Mouse (Mus musculus) gastrocnemius, postnatal 36 days (tissue): Measurements from ENCODE around the gene Dynlt1c. TPM values are rescaled to one million over a fixed set of nuclear protein-coding genes. Genes with fewer than 3 reads are reported as not detected.
A peak's percentile ranks its signal among the peaks of the same experiment; 100 is the strongest.
"Not testable (repeated sequence)": the region's sequence is repeated elsewhere in the genome, so short reads cannot be mapped to it uniquely, and the experiment has no call there.

Experiments used
- DNase-seq, 2 experiments: peaks; one replicate each; pipeline ENCODE4 v3.0.0; 2022
- intact Hi-C: fragments of 180-260 bp; cut with DNase I; formaldehyde crosslinking; loops from one replicate; pipeline ENCODE4 v1.15.1; 2025
- total RNA-seq, 2 experiments: library from RNA; stranded (reverse); gene quantifications; 2 replicates each; pipeline ENCODE4 v1.2.3; 2021

Gene Dynlt1c
- total RNA-seq, 2 experiments from 2014 or later, result 1.6 to 2.7 TPM

DNA sequence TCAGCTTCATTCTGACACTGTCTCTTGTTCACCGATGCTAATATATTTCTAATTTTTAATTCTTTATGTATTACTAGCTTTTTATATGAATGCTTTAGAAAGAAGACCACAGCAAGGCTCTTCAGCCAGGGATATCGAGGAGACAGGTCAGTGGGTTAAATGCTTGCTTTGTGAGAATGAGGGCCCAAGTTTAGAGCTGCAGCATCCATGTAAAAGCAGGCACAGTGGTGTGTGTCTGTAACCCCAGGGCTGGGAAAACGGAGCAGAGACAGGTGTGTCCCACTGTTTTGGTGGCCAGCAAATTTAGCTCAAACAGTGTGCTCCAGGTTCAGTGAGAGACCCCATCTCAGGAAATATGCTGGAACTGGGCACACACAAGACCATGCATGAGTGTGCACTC lies 46.0 kb downstream of the Dynlt1c start:
- DNase-seq, result not testable (repeated sequence)

DNA sequence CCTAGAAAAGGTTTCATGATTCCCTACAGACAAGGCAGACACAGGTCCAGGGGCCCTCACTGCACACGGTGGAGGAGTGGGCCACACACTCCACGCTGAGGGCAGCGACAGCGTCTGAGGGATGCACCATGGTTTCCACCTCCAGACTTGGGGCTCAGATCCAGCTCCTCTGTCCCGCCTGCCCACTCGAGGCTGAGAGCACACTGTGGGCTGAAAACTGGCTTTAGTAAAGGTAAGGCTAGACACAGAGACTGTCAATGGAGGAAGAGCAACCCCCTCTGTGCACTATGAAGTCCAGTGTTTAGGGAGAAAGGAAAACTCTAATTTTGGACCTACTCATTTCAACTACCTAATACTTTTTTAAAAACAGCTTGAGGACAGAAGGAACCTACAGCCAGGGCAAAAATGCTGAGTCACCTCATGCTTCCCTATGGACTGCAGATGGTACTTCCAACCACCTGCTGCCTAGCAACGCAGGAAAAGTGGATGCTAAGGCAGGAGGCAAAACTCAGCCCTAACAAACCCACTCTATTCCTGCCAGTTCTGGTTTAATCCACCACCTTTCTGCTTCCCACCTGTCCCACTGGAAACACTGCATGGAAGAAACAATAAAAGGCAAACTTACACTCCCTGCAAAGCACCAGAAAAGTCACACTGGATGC lies 49.6 kb downstream of the Dynlt1c start:
- DNase-seq, intact Hi-C loops: not testable (repeated sequence)

More for the DNA sequence above, 46.0 kb downstream of the Dynlt1c start:
- intact Hi-C loops, result not testable (repeated sequence)

DNA sequence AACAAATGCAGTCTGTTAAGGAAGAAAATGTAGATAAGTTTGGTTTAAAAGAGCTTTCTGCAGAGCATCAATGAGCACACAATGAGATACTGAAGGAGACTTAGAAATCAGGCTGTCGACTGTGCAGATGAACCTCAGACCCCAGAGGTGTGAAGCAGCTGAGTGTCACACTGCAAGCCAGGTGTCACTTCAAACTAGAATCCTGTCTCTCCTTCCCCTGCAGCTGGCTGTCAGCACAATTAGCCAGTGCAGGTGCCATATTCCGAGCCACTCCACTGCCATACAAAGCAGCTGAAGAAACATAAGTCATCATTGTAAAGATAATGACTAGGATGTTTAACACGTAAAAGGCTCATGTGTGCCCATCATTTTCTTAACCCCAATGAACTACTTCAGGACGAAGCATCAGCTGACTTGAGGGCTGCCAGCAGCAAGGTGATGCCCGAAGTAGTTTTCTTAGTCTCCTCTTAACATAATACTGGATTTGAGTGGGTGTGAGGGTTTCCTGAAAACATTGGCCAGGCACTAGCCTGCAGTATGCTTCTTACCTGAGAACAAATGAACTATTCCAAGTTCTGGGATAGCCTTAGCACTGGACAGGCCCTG lies 52.0 kb downstream of the Dynlt1c start:
- DNase-seq, intact Hi-C loops: not testable (repeated sequence)

DNA sequence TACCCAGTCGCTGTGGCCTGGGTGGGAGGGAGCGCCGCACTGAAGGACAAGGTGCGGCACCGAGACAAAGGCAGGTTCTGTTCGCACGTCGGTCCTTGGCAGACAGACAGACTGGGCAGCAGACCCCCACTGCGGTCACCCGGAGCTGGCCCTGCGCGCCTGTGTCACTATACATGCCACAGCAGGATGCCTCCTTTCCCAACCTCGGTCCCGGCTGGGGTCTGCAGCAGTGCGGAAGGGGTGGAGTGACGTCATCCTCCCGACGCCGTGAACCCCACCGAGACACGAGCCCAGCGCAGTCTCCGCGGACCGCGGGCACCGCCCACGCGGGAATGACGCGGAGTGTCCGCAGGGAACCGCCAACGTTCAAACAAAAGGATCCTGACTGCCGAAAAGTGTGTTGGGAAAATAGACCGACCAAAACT lies 53.6 kb downstream of the Dynlt1c start:
- peak; percentile 36 to 42 for DNase-seq
- intact Hi-C loops, result not testable (repeated sequence)

DNA sequence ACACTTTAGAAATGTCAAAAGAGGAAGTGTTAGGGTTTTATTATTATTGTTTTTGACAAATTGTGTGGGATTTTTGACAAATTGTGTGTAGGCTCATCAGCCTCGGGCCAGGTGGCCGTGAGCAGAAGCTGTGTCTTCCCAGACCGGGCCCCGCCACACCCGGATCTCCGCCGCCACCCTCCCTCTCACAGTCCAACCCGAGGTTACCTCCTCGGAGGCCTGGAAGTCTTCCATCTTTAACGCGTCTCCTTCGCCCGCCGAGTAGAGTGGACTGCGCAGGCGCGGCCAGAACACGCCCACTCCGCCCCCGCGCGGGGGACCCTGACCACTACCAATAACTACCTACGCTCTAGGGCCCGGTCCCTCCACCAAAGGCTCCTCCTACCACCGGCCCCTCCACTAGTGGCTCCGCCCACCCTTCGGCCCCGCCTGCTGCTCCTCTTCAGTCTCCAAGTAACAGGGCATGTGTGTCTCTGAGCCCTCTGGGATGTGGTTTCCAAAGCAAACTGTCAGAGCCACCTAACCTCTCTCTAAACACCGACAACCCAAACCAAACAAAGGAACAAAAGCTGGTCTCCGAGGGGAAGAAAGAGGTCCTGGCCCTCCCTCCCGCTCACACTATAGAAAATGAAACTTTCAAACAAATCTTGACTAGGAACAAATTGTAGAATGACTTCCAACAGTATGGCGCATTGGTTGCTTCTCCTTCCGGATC lies 54.3 kb downstream of the Dynlt1c start, which contains the start of gene Dynlt1f:
TSS of gene Dynlt1f (minus strand) at position 334 of the 715 bp plus-strand sequence.
- intact Hi-C loops, result not testable (repeated sequence)
- peak; percentile 42 to 65 for DNase-seq

DNA sequence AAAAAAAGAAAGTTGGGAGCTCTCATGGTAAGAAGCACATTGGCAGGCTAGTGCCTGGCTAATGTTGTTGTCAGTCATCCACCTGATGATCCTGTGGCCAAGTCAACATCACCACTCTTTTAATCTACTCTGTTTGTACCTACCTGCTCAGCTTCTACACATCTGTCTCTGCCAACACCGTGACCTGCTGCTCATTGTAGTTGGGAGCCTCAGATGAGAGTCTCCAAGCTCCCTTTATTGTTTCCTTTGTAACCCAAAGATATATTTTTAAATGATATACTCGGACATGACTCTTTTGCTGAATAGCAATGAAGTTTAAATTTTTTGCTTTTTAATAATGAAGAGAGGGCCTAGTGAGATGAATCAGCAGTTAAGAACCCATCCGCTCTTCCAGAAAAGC lies 55.0 kb downstream of the Dynlt1c start:
- DNase-seq, result not testable (repeated sequence)

DNA sequence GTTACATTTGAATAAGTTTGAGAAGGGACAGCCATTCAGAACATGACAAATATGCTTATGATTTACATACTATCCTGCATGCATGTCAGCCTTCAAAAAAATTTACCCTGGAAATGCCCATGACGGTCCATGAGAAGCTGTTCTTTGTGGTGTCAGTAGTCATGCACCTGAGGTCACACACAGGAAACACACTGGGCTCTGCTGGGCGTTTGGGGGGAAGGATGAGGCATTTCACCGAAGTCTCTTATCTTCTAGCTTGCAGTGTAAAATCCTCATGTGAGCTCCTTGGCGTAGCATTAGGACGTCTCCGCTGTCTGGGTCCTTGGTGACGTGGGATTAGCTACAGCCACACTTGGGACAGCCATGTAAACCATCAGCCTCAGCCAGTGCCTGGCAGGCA lies 57.3 kb downstream of the Dynlt1c start, which contains the start of gene Sytl3:
TSS of gene Sytl3 (plus strand) at position 293 of the 400 bp plus-strand sequence.
- intact Hi-C loops, DNase-seq: not testable (repeated sequence)

More for the DNA sequence above, 55.0 kb downstream of the Dynlt1c start:
- intact Hi-C loops, result not testable (repeated sequence)

Other genes starting within 250 kb of the Dynlt1c start
- 10 to 100 TPM; 54.7 to 63.0 TPM for gene Dynlt1b, start 171.6 kb upstream of the Dynlt1c start, total RNA-seq
- gene Dynlt1f, start 54.2 kb downstream of the Dynlt1c start, total RNA-seq, result 10 to 100 TPM; 48.9 to 50.1 TPM
- 1 to 10 TPM in 1 of 2 experiments, under 1 TPM in 1; 0.69 to 1.6 TPM for gene Sytl3, start 57.4 kb downstream of the Dynlt1c start, total RNA-seq
- 1 to 10 TPM; 2.1 to 2.5 TPM for gene Ezr, start 181.1 kb downstream of the Dynlt1c start, total RNA-seq